Mouse (Mus musculus): ENCODE data around the gene Pitx3.
"Not testable (repeated sequence)": the region's sequence is repeated elsewhere in the genome, so short reads cannot be mapped to it uniquely, and the experiment has no call there.

Pitx3 gene

DNA sequence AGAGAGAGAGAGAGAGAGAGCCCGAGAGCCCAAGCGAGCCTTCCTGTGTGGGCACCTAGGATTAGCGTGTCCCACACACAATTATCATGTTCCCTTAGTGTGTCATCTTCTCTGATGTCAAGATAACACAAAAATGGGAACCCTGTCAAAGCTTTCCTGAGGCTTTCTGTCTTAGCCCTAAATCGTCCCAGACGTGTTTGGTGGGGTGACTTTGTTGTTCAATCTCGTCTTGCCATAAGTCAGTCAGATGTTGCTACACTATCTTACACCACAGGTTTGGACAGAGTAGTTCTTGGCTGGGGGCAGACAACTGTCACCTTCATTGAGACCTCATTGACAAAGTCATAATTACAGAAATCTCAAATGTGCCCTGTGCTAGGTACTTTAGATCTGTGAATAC lies 15.5 kb downstream of the Pitx3 start:
- in situ Hi-C loops (cut with MboI; ENCODE audit: low sequenced_read_pairs), result no loop called here

DNA sequence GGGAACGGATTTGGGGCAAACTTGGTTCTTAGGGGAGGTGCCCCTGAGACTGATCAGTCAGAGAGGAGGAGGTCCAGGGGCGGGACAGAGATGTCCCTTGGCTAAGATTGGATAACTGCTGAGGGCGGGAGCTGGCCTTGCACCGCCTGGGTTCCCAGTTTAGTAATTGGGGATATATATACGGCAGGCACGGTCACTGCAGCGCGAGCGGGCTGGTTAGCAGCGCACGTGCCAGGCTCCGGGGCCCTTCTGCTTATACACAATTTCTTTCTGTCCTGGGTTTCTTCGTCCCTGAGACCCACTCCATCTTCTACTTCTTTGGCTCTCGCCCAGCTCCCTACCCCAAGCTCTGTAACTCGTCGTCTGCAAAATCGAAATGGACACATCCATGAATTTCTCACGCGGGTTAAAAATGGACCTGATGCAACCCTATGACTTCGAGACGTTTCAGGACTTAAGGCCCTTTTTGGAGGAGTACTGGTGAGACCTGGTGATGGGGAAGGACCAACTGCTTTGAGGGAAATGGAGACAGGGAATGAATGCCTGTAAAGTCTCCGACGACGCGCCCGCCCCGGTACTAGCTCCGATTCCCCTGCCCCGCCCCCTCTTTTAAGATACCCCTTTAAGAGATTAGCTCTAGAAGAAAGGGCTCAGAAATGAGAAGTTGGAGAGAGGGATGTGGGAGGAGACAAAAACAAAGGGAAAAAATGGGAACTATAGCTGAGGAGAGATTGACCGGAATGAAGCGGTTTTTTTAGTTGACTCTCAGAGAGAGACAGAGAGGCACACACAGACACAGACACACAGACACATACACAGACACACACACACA lies 16.2 kb downstream of the Pitx3 start, which contains the start of gene Elovl3:
Gene Elovl3 (plus strand): TSS at position 204 of the 832 bp plus-strand sequence.
- in situ Hi-C loops (cut with MboI; ENCODE audit: low sequenced_read_pairs), result no loop called here

DNA sequence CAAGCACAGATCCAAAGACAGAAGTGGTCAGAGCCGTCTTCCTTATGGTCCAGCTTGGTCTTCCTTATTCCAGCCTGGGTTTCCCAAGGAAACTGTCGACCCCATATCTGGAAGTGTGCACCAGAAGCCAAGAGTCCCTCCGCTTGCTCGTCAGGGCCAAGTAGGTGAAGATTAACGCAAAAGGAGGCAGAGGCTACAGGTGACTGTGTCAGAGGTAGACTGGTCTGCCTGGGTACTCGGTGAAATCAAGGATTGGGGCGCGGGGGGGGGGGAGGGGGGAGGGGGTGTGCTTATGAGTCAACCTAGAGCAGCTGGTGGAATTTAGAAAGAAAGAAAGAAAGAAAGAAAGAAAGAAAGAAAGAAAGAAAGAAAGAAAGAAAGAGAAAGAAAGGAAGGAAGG lies 16.8 kb downstream of the Pitx3 start:
- in situ Hi-C loops (cut with MboI; ENCODE audit: low sequenced_read_pairs), result no loop called here

DNA sequence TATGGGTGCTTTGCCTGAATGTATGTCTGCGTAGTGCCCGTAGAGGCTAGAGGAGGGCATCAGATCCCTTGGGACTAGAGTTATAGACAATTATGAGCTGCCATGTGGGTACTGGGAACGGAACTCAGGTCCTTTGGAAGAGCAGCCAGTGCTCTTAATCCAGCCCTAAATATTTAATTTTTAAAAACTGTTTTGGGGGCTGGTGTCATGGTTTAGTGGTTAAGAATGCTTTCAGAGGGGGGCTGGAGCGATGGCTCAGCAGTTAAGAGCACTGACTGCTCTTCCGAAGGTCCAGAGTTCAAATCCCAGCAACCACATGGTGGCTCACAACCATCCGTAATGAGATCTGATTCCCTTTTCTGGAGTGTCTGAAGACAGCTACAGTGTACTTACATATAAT lies 18.4 kb downstream of the Pitx3 start:
- in situ Hi-C loops (cut with MboI; ENCODE audit: low sequenced_read_pairs), result not testable (repeated sequence)

DNA sequence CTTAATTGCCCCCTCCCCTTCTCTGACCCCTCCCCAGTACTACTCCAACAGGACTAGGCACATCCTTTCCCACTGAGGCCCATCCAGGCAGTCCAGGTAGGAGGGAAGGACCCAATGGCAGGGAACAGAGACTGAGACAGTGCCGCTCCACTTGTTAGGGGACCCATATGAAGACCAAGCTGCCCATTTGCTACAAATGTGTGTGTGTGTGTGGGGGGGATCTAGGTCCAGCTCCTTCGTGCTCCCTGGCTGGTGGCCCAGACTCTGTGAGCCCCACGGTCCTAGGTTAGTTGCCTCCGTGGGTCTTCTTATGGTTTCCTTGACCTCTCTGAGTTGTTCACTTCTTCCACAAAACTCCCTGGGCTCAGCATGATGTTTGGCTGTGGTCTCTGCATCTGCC lies 21.8 kb downstream of the Pitx3 start:
- in situ Hi-C loops (cut with MboI; ENCODE audit: low sequenced_read_pairs), result no loop called here

DNA sequence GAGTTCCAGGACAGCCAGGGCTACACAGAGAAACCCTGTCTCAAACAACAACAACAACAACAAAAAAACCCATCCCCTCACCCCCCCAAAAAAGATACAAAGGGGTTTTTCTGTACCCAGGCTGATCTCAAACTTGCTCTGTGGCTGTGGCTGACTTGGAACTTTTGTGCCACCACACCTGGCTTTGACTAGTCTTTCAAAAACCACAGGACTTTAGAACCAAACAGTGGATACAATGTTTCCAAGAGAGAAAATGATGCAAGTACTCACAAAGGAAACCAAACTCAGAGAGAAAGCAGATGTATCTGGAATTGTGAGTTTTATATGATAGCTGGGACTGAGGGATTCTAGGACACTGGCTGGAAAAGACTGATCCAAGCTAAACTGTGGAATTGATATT lies 23.5 kb downstream of the Pitx3 start:
- in situ Hi-C loops (cut with MboI; ENCODE audit: low sequenced_read_pairs), result no loop called here

DNA sequence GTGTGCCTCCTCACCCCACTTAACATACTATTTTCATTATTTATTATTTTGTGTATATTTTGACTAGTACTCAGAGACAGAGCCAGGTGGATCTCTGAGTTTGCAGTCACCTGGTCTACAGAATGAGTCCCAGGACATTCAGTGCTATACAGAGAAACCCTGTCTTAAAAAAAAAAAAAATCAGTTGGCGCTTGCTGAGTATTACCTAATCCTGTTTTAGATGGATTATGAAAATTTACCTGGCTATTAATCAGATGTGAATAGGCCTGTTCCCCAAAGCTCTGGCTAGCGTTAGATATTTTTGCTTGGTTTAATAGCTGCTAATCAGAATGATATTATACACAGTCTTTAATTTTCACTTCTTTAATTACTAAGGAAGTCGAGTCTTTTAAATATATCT lies 24.2 kb downstream of the Pitx3 start:
- in situ Hi-C loops (cut with MboI; ENCODE audit: low sequenced_read_pairs), result no loop called here

DNA sequence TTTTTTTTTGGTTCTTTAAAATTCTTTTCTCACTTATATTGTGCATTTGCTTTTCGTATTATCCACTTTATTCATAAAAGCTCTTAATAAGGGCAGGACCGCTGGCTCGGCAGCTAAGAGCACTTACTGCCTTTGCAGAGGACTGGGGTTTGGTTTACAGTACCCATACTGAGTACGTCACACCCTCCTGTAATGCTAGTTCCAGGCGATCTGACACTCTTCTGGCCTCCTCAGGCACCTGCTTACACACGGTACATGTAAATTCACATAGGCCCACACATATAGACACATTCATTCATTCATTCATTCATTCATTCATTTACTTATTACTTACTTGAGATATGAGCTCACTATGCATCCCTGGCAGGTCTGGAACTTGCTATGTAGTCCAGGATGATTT lies 27.3 kb downstream of the Pitx3 start:
- in situ Hi-C loops (cut with MboI; ENCODE audit: low sequenced_read_pairs), result no loop called here

DNA sequence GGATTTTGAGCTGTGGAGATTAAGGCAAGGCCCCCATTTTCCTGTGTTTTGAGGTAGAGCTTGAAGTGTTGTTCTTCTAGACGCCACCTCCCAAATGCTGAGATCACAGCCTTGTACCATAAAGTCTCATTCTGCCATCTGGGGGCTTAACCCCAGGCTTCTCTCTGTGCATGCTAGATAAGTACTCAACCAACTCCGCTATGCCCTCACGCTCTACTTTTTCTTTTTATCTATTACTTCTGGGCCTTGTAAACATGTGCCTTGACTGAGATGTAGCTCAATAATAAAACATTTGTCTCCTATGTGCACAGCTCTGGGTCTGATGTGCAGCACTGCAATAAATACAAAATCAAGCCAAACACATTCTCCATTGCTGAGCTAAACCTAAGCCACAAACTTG lies 28.7 kb downstream of the Pitx3 start:
- in situ Hi-C loops (cut with MboI; ENCODE audit: low sequenced_read_pairs), result no loop called here

DNA sequence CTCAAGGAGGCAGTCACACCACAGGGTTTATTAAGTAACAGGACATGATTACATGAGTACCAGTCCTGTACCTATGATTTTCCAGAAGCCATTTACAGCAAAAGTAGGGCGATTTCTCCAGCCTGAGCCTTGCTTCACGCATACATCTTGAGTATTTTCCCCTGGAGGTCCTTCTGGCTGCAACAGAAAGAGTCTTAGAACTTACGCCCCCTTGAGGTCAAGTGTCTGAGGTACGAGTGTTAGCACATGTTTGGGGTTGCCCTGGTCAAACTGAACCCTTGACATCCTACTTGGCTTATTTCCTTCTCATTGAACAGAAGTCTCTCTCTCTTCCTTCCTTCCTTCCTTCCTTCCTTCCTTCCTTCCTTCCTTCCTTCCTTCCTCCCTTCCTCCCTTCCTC lies 33.5 kb downstream of the Pitx3 start:
- in situ Hi-C loops (cut with MboI; ENCODE audit: low sequenced_read_pairs), result no loop called here

DNA sequence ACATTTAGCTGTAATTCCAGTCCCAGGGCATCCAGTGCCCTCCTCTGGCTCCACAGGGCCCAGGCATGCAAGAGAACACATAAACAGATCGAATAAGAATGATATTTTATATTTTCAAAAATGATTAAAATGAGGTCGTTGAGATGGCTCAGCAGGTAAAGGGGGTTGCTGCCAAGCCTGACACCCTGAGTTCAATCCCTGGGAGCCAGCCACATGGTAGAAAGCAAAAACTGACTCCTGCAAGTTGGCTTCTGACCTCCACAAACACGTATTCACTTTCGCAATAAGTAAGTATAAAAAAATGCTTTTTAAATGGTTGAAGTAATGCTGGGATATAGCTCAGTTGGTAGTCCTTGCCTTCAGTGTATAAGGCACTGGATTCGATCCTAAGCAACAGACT lies 37.3 kb downstream of the Pitx3 start:
- in situ Hi-C loops (cut with MboI; ENCODE audit: low sequenced_read_pairs), result no loop called here

DNA sequence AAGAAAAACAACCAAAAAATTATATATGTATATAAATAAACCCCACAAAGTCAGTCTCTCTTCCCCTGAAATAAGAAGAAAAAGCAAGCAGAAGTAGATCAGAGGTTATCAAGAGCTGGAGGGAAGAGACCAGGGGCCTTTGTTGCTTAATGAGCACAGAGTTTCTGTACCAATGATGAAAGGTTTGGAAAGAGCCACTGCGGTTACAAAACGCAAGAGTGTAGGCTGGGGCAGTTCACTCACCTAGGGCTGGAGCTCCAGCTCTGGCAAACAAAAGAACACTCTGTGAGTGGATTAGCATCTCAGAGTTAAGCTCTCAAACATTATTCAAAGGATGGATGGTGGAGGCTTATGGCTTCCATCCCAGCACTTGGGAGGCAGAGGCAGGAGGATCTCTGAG lies 37.9 kb downstream of the Pitx3 start:
- in situ Hi-C loops (cut with MboI; ENCODE audit: low sequenced_read_pairs), result no loop called here

DNA sequence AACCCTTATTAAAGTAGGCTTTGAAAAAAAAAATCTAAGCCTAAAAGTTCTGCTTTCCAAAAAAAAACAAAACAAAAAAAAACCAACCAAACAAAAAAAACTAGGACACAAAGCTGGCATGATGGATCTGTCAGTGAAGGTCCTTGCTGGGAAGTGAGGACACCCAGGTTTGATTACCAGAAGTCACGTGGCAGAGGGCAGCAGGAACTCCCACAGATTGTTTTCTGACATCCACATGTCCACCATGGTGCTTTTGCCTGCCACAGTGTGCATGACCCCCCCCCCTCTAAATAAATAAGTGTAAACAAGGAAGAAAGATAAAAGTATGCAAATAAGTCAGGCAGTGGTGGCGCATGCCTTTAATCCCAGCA lies 44.0 kb downstream of the Pitx3 start:
- in situ Hi-C loops (cut with MboI; ENCODE audit: low sequenced_read_pairs), result no loop called here

DNA sequence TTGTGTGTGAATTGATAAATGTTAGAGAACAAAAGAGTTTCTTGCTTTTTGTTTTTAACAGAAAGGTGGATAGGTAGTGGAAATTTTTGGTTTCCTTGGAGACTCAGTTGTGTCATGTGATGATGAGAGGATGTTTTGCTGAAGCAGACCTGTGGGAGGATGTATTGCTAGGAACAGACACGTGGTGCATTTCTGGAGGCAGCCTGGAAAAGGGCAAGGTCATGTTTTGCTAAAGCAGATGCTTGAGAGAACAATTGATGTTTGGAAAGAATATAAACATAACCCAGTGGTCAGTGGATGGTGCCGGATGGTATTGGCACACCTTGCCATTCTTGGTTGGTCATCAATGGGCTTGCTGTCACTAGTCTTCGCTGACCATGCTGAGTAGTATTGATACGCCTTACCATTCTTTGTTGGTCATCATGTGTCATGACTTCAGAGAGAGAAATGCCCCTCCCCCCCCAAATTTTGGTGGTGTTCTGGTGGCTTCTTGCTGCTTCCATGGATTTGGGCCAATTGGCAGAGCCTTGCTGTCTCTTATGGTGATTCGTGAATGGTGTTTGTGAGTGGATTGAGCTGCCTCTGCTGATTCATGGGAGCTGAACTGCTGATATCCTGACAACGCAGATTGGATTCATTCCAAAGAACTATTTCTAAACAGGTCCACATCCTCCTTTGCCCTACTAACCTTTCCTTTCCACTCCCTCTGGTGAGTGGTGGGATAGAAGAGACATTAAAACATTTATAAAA lies 44.5 kb downstream of the Pitx3 start:
- in situ Hi-C loops (cut with MboI; ENCODE audit: low sequenced_read_pairs), result no loop called here

DNA sequence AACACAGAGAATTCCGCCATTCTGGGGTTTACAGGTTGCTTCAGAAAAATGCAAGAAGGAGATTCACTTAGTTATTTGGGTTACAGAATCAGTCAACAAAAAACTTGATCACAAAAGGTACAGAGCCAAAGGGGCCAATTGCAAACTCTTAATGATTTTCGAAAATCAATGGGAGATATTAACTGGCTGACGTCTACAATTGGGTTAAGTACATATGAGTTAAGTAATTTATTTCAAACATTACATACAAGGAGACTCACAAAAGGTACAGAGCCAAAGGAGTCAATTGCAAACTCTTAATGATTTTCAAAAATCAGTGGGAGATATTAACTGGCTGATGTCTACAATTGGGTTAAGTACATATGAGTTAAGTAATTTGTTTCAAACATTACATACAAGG lies 48.6 kb downstream of the Pitx3 start:
- in situ Hi-C loops (cut with MboI; ENCODE audit: low sequenced_read_pairs), result no loop called here

DNA sequence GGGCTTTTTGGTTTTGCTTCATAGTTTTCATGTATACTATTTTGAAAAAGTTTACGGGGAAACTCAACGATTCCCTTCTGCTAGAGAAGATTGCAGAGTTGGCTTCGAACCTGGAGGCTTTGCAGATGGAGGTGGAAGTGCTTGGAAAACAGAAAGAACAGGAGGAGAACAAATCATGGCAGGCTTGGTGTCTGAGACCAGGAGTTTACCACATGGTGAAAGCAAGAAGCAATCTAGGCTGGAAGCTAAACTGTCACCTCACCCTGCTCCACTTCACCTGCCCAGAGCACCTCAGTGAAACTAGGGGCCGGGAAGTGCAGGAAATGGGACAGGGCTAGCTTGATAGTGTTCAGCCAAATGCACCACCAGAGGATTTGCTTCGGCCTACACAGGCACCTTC lies 51.7 kb downstream of the Pitx3 start:
- in situ Hi-C loops (cut with MboI; ENCODE audit: low sequenced_read_pairs), result no loop called here

DNA sequence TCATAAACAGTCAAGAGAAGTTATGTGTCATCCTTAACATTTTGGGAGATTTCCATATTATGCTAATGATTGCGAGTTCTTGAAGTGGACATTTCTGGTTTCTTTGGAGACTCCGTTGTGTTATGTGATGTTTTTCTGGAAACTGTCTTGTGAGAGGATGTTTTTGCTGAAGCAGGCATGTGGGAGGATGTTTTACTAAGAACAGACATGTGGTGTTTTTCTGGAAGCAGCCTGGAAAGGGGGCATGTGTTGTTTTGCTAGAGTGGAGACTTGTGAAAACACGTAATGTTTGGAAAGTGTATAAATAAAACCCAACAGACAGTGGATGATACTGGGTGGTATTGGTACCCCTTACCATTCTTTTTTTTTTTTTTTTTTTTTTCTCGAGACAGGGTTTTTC lies 52.8 kb downstream of the Pitx3 start:
- in situ Hi-C loops (cut with MboI; ENCODE audit: low sequenced_read_pairs), result no loop called here

DNA sequence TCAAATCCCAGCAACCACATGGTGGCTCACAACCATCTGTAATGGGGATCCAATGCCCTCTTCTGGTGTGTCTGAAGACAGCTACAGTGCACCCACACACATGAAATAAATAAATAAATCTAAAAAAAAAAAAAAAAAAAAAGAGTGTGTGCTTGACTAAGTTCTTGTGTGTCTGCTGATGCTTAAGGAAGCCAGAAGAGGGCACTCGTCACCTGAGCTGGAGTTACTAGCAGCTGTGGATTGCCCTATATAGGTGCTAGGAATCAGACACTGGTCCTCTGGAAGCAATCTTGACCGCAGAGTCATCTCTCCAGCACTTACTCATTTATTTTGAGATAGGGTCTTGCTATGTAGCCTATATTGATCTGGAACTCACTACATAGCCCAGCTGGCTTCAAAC lies 54.0 kb downstream of the Pitx3 start:
- in situ Hi-C loops (cut with MboI; ENCODE audit: low sequenced_read_pairs), result no loop called here

DNA sequence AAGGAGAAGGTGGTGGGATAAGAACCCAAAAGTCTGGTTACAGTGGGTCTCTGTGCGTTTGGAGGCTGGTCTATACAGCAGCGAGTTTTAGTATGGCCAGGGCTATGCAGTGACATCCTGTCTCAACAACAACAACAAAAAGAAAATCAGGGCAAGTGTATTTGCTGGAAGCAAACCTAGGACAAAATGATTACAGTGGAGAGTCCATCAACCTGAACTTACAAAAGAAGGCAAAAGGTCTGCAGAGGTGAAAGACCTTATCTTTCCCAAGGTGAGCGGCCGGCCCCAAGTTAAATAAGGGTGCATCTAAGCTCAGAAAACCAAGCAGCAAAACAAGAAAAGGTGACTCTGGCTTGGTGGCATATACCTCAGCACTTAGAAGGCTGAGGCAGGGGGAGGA lies 56.5 kb downstream of the Pitx3 start:
- in situ Hi-C loops (cut with MboI; ENCODE audit: low sequenced_read_pairs), result no loop called here

DNA sequence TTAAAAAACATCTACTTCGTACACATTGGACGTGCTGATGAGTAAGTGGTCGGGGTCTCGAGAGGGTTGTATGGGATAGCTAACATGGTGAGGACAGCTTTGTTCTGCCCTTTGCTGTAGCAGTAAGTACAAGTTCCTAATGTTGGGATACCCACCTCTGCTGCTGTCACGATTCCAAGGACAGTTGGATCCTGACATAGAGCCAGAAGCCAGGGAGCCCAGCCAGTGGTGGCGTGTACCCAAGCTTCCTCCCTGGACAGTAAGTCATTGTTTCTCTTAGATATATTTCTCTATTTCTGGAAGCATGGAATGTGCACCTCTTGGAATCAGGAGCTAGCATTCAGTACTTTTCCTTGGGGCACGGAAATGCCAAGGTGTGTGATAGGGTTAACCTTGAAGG lies 60.3 kb downstream of the Pitx3 start:
- in situ Hi-C loops (cut with MboI; ENCODE audit: low sequenced_read_pairs), result no loop called here

DNA sequence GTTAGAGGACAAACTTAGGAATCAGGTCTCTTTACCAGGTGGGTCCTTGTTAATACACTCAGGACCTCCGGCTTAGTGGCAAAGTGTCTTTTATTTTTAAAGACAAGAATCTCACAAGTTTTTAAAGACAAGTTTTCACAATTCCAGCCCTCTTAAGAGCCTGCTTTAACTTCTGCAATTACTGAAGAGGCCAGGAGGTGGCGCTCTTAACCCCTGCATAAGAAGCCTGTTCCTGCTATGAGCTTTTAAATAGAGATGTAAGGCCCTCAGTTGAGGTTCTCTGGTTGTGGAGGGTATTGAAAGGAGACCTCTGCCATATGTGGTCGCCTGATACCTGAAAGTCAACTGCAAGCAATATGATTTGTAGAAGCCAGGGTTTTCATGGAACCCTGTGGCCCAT lies 61.8 kb downstream of the Pitx3 start:
- in situ Hi-C loops (cut with MboI; ENCODE audit: low sequenced_read_pairs), result no loop called here
